Mouse (Mus musculus): ENCODE results near the gene Loxl3.

Gene Loxl3

GRCm38 (mm10) chr6:83033249-83034185, at the start of gene Loxl3, which contains the start of gene Dok1:
Loxl3 (plus strand) TSS chr6:83034173.
Dok1 (minus strand) TSS chr6:83033471.
- DNase-seq: peak in 1 of 2 experiments; percentile 39

- DNase-seq: no peak
These were observed 46.5 kb upstream of the Loxl3 start for GRCm38 (mm10) chr6:82987411-82987971.

DNA sequence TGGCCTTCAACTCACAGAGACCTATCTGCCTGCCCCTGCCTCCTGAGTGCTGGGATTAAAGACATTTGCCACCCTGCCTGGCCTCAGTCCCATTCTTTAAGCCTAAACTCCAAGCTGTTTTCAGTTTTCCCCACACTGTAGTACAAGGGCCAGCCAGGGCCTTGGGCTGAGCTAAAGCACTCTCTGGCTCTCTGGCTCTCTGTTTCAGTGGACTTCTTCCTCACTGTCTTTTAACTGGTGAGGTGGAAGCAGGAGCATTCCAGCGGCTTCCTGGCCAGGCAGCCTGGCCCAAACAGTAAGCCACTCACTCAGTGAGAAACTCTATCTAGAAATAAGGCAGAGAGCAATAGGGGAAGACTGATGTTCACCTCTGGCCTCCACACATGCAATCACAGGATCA, 40.3 kb upstream of the Loxl3 start:
- DNase-seq: no peak

DNA sequence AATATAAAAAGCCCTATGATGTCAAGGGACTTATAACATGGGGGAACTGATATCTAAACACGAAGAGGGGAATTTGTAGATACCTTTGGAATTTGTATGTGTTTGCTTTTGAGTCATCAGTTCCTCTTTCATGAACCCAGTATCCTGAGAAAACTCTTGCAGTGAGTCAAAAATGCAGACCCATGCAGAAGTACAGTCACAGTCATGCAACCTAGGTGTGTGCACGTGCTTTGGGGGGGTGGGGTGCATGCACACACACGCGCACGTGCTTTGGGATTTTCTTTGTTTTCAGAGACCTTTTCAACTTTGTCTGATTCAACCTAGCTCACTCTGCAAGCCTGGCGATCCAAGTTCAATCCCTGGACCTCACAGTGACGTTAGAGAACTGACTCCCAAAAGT, 39.6 kb upstream of the Loxl3 start:
- DNase-seq: no peak

DNA sequence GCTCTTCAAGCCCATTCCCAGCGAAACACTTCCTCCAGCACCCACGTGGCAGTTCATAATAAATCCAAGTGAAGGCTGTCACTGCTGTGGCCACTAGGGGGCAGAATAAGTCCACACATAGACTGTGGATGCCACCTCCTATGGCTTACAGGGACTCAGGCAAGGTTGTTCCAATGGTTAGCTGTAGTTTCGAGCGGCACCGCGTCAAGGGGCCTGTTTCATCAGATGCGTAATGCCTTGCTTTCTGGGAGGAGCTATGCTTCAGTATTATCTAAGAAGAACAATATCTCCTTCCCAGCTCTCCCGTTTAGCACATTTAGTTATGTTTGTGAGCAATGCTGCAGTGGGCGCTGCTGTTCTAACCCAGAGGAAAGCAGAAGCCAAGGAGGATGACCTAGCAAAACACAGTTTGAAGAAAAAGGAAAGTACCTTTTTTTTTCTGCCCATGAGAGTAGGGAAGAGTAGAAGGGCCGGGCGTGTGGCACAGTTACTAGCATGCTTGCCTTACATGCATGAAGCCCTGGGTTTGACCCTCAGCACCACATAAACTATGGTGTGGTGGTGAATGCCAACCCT, 37.1 kb upstream of the Loxl3 start:
- peak; percentile 87 to 90 for DNase-seq

DNA sequence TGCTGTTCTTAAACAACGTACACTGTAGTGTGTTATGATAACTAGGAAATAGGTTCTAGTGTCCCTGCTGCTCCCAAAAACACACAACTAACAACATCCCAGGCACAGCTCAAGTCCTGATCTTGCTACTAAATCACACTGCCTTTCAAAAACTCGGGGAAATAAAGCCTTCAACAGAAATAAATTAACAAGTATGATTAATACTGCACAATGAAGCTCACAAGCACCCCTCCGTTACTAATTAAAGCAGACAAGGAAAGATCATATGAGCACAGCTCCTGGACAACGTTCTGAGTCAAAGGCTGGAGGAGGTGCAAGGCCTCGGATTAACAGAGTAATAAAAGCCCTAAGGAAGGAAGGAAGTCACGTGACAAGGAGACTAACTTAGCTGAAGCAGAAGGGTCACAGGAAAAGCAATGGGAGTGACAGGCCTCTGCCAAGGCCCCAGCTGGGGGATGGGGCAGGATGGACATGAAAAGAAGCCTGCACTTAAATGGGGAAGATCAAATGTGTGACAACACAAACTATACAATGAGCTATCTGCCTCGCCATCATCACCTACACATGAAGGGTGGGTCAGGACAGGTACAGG, 36.4 kb upstream of the Loxl3 start:
- no peak for DNase-seq

GRCm38 (mm10) chr6:82998326-82998725, 35.6 kb upstream of the Loxl3 start:
- peak in 1 of 2 experiments; percentile 18 for DNase-seq

GRCm38 (mm10) chr6:82999986-83000385, 34.0 kb upstream of the Loxl3 start:
- DNase-seq: no peak

- DNase-seq: no peak
These were observed 30.9 kb upstream of the Loxl3 start for GRCm38 (mm10) chr6:83003082-83003481.

DNA sequence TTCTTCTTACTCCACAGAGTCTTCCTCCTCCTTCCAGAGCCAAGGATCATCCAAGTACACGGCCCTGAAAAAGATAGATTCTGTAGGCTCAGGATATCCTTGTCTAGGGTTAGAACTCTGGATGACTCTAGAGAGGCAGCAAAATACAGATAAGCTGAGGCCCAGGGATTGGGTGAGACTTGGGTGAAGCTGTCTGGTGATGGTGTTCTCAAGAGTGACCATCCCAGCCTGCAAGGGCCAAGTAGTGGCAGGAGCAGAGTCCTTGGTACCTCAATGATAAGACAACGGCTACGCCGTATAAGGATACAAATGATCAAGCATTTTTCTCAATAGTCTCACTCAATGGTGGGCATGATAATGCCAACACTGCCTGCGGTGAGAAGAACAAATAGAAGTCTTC, 30.1 kb upstream of the Loxl3 start:
- no peak for DNase-seq

DNA sequence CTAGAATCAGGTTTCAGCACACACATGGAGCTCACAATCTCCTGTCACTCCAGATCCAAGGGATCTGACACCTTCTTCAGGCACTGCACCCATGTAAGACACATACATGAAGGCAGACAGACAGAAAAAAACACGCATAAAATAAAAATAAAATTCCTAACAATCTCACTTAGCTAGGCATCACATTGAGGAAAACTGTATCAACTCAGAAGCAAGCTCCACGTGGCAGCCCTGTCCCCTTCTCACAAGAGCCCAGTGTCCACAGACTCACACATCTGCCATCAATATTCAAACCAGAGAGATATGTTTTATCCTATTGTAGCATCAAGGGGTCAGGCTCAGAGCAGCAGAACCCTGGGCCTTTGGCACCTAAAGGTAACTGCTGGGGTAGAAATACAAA, 29.7 kb upstream of the Loxl3 start:
- no peak for DNase-seq

DNA sequence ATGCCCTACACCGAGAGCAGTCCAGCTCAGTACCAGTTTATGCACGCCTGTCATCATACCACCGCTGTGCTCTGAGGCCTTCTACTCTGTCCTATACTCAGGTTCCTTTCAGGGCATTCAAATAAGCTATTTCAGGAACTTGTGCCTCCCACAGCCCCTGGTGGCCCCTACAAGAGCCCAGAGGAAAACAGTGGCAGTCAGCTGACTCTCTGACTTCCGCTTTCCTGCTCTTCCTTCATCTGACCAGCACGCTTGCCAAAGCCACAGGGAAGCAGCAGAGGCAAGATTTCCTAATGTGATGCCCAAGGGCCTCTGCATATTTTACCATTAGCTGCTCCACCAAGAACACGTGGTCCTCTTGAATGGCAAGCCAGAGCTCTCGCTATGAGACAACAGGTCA, 29.1 kb upstream of the Loxl3 start:
- no peak for DNase-seq

- no peak for DNase-seq
These were observed 28.4 kb upstream of the Loxl3 start for GRCm38 (mm10) chr6:83005444-83006011.

DNA sequence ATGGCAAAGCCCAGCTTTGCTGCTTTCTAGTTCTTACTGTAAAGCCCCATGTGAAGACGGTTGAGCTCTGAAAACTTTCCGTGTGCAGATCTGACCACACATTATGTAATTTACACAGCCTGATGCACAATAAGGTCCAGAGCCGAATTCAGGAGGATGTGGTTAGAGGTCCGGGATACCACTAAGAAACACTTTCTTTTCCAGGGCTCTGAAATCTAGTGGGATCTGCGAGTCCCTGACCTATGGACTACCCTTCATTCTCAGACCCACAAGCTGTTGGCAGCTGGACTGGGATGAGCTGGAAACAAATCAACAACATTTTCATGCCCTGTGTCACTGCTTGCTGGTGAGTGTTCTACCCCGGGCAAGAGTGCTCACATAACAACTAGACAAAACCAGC, 27.9 kb upstream of the Loxl3 start:
- DNase-seq: no peak

- no peak for DNase-seq
These were observed 25.3 kb upstream of the Loxl3 start for GRCm38 (mm10) chr6:83008659-83009058.

GRCm38 (mm10) chr6:83010010-83010409, 24.0 kb upstream of the Loxl3 start:
- DNase-seq: no peak

GRCm38 (mm10) chr6:83011255-83011654, 22.7 kb upstream of the Loxl3 start:
- DNase-seq: no peak

DNA sequence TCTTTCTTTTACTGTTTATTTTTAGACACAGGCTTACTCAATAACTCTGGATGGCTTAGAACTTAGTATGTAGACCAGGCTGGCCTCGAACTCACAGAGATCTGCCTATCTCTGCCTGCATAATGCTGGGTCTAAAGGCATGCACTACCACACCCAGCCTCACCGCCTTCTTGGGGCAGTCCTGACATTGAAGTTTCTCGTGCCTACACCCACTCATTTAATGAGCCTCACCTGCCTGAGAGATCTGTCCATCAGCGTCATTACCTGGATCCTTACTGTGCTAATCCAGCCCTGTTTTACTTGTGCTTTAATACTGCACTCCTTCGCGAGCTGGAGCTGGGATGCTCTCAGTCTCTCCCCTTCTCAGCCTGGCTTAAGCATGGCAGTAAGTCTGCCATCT, 22.2 kb upstream of the Loxl3 start:
- no peak for DNase-seq

GRCm38 (mm10) chr6:83013444-83013843, 20.5 kb upstream of the Loxl3 start:
- DNase-seq: no peak

- DNase-seq: no peak
These were observed 19.2 kb upstream of the Loxl3 start for GRCm38 (mm10) chr6:83014482-83015466.

GRCm38 (mm10) chr6:83015749-83016148, 18.2 kb upstream of the Loxl3 start:
- DNase-seq: no peak

DNA sequence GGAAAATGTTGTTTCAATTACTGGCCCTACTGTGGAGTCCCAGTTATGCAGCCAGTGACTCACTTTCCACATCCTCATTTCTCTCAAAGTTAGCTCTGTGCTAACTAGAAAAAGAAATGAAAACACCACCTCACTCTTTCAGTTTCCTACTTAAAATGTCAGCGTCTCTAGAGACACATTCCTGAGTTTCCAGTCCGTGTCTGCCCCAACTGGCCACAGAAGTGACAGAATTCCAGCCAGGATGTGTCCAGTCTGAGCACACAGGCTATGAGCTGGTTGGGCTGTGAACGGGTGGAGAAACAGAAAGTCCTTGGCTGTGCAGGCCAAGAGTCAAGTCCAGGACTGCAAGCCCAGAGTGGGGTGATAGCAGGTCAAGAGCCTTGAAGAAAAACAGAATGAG, 16.8 kb upstream of the Loxl3 start:
- no peak for DNase-seq

All from cerebellum, postnatal 25 days (tissue).